Mouse (Mus musculus) embryonic facial prominence, embryonic 15.5 days (tissue): ENCODE measurements at regions not wholly inside any gene's neighbourhood (a gene's known extent, or its start where the extent isn't known, plus 50 kb on each side); places are given as distances from the start of the nearest gene placed in this dataset.
A peak's percentile ranks its signal among the peaks of the same experiment; 100 is the strongest.

Source experiments
- ATAC-seq: fragments of 200-750 bp; cut with Nextera tagmentation; 2 replicates; pipeline ENCODE4 v1.8.0; 2017; ENCODE audit warnings: low read depth, moderate TSS enrichment; ENCODE audit not compliant: insufficient number of reproducible peaks, low FRiP score, low TSS enrichment
- H3K27ac ChIP-seq: fragments of 300-500 bp; sonication (generic); replicated peaks from 2 replicates; pipeline ENCODE4 v1.5.1; 2015; ENCODE audit warnings: mild to moderate bottlenecking, inconsistent platforms
- H3K27me3 ChIP-seq: fragments of 300-500 bp; sonication (generic); 2 replicates; pipeline ENCODE4 v1.6.1; 2015; ENCODE audit warnings: inconsistent platforms
- H3K36me3 ChIP-seq: fragments of 300-500 bp; sonication (generic); 2 replicates; pipeline ENCODE4 v1.6.1; 2015; ENCODE audit warnings: mild to moderate bottlenecking, inconsistent platforms
- H3K4me1 ChIP-seq: fragments of 300-500 bp; sonication (generic); 2 replicates; pipeline ENCODE4 v1.6.1; 2015; ENCODE audit warnings: inconsistent platforms
- H3K4me2 ChIP-seq: fragments of 300-500 bp; sonication (generic); replicated peaks from 2 replicates; pipeline ENCODE4 v1.6.1; 2015; ENCODE audit warnings: mild to moderate bottlenecking, inconsistent platforms
- H3K4me3 ChIP-seq: fragments of 300-500 bp; sonication (generic); replicated peaks from 2 replicates; pipeline ENCODE4 v1.5.1; 2015; ENCODE audit warnings: mild to moderate bottlenecking, inconsistent platforms
- H3K9ac ChIP-seq: fragments of 300-500 bp; sonication (generic); 2 replicates; pipeline ENCODE4 v1.6.1; 2015; ENCODE audit warnings: inconsistent platforms
- H3K9me3 ChIP-seq: fragments of 300-500 bp; sonication (generic); replicated peaks from 2 replicates; pipeline ENCODE4 v1.6.1; 2016; ENCODE audit warnings: inconsistent platforms
- WGBS: fragments of 180-500 bp; shearing (Covaris S2); methylation state at CpG from one replicate; pipeline ENCODE4 v1.1.7; 2015; 5-methylcytosine and 5-hydroxymethylcytosine counted together

- no peak overlapping the region for H3K4me2 ChIP-seq
- 79% methylated on average over 6 of the region's 6 CpGs for WGBS
- no peak overlapping the region for H3K9ac ChIP-seq
- no peak for ATAC-seq
- no peaks in the 10 kb centered on the region for H3K4me1 ChIP-seq
- H3K4me3 ChIP-seq = no peak overlapping the region
- no peak overlapping the region for H3K27ac ChIP-seq
- H3K27me3 ChIP-seq = no peaks in the 10 kb centered on the region
- no peaks in the 10 kb centered on the region for H3K9me3 ChIP-seq
- no peaks in the 10 kb centered on the region for H3K36me3 ChIP-seq
These were observed 327.2 kb upstream of the Sox11 start for GRCm38 (mm10) chr12:27669542-27669941.

- ATAC-seq = no peak
- 84% methylated on average over 2 of the region's 2 CpGs for WGBS
These were observed 324.1 kb upstream of the Sox11 start for GRCm38 (mm10) chr12:27666456-27666855.

GRCm38 (mm10) chr12:27663126-27663525 lies 320.8 kb upstream of the Sox11 start:
- no peak for ATAC-seq
- WGBS = 78% methylated on average over 4 of the region's 4 CpGs
- no peak overlapping the region for H3K4me3 ChIP-seq
- H3K9me3 ChIP-seq = no peaks in the 10 kb centered on the region
- H3K4me2 ChIP-seq = no peak overlapping the region
- no peak overlapping the region for H3K27ac ChIP-seq
- no peaks in the 10 kb centered on the region for H3K4me1 ChIP-seq
- H3K36me3 ChIP-seq = no peaks in the 10 kb centered on the region
- no peak overlapping the region for H3K9ac ChIP-seq
- H3K27me3 ChIP-seq = no peaks in the 10 kb centered on the region

More at GRCm38 (mm10) chr12:27666456-27666855, 324.1 kb upstream of the Sox11 start:
- H3K27me3 ChIP-seq = no peaks in the 10 kb centered on the region
- H3K4me1 ChIP-seq = no peaks in the 10 kb centered on the region
- H3K4me3 ChIP-seq = no peak overlapping the region
- no peak overlapping the region for H3K27ac ChIP-seq
- H3K9me3 ChIP-seq = no peaks in the 10 kb centered on the region
- H3K36me3 ChIP-seq = no peaks in the 10 kb centered on the region
- H3K9ac ChIP-seq = no peak overlapping the region
- H3K4me2 ChIP-seq = no peak overlapping the region

DNA sequence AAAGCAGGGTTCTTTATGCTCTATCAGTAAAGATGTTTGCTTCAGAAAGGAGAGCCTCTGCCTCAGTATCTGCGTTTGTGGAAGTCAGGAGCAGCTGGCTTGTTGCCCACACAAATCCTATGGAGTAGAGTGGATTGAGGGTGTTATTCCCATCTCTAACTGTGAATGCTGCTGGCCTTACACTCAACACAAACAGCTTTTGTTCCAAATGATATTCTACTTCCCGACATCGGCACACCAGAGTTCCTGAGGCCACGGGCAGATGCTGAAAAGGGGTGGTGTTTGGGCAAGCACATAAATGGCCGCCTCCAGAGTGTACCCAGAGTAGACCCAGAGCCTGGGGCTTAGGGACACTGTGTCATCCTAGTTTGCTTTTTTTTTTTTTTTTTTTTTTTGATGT lies 320.3 kb upstream of the Sox11 start:
- H3K27ac ChIP-seq = no peak overlapping the region
- no peaks in the 10 kb centered on the region for H3K36me3 ChIP-seq
- no peaks in the 10 kb centered on the region for H3K27me3 ChIP-seq
- 73% methylated on average over 5 of the region's 5 CpGs for WGBS
- ATAC-seq = no peak
- H3K4me1 ChIP-seq = no peaks in the 10 kb centered on the region
- no peak overlapping the region for H3K4me3 ChIP-seq
- no peak overlapping the region for H3K9ac ChIP-seq
- no peak overlapping the region for H3K4me2 ChIP-seq
- no peaks in the 10 kb centered on the region for H3K9me3 ChIP-seq

GRCm38 (mm10) chr12:27657536-27657935 lies 315.2 kb upstream of the Sox11 start:
- 57% methylated on average over 4 of the region's 4 CpGs for WGBS
- Histone ChIP-seq H3K36me3 (no peaks in the 10 kb centered on the region), H3K27me3 (no peaks in the 10 kb centered on the region), H3K4me2 (no peak overlapping the region), H3K4me1 (no peaks in the 10 kb centered on the region), H3K9me3 (no peaks in the 10 kb centered on the region), H3K9ac (no peak overlapping the region), H3K27ac (no peak overlapping the region), H3K4me3 (no peak overlapping the region)
- 0 out of 2 replicates have a peak, but pooled peaks have one; percentile 19 for ATAC-seq

DNA sequence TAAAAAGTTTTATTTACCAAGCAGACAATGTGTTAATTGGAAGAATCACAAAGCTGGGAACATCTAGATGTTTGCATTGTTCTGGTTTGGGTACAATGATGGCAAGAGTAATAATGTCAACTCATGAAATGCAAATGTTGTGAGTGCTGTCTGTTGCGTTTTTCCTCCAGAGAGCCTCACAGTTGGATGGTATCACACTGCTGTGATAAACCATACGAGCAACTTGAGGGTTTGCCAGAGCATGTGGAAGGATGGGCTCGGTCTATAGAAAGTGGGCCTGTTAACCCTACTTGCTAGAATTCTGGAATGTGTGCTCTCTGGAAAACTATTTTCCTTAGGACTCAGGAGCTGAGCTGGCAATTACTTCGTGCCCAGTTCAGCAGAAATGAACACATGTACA lies 311.2 kb upstream of the Sox11 start:
- Histone ChIP-seq H3K27ac (no peak overlapping the region), H3K36me3 (no peaks in the 10 kb centered on the region), H3K9me3 (no peaks in the 10 kb centered on the region), H3K4me3 (no peak overlapping the region), H3K9ac (no peak overlapping the region), H3K27me3 (no peaks in the 10 kb centered on the region), H3K4me2 (no peak overlapping the region), H3K4me1 (no peaks in the 10 kb centered on the region)
- no peak for ATAC-seq
- 71% methylated on average over 4 of the region's 4 CpGs for WGBS

GRCm38 (mm10) chr12:27648602-27649001 lies 306.2 kb upstream of the Sox11 start:
- 77% methylated on average over 4 of the region's 4 CpGs for WGBS
- Histone ChIP-seq H3K4me1 (no peaks in the 10 kb centered on the region), H3K4me2 (no peak overlapping the region)

GRCm38 (mm10) chr12:27646497-27647307 lies 304.3 kb upstream of the Sox11 start:
- WGBS = 49% methylated on average over 11 of the region's 11 CpGs
- no peak overlapping the region for H3K9ac ChIP-seq
- H3K9me3 ChIP-seq = no peaks in the 10 kb centered on the region
- H3K27me3 ChIP-seq = no peaks in the 10 kb centered on the region
- ATAC-seq = 0 out of 2 replicates have a peak, but pooled peaks have one; percentile 34
- H3K27ac ChIP-seq = no peak overlapping the region
- no peak overlapping the region for H3K4me3 ChIP-seq
- no peaks in the 10 kb centered on the region for H3K4me1 ChIP-seq
- H3K4me2 ChIP-seq = no peak overlapping the region
- H3K36me3 ChIP-seq = no peaks in the 10 kb centered on the region

More at GRCm38 (mm10) chr12:27648602-27649001, 306.2 kb upstream of the Sox11 start:
- no peak overlapping the region for H3K9ac ChIP-seq
- no peak overlapping the region for H3K27ac ChIP-seq
- no peaks in the 10 kb centered on the region for H3K36me3 ChIP-seq
- H3K9me3 ChIP-seq = no peaks in the 10 kb centered on the region
- no peak overlapping the region for H3K4me3 ChIP-seq
- ATAC-seq = no peak
- H3K27me3 ChIP-seq = no peaks in the 10 kb centered on the region

DNA sequence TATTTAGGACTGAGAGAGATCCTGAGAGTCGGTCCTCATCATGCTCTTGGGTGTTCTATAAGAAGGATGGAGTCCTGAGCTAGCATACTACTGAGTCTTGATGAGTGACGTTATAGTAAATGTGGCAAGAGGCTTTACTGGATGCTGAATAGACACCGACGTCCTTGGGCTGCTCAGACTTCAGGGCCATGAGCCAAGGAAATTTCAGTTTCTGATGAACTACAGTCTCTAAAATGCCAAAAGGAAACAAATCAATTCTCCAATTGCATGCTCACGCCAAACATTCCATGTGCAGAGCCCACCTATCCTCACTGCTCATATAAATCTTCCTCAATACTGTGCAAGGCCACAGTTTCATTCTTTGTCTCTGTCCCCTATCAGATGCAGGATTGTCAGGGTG lies 277.2 kb upstream of the Sox11 start:
- H3K27ac ChIP-seq = no peak overlapping the region
- H3K9me3 ChIP-seq = no peaks in the 10 kb centered on the region
- H3K9ac ChIP-seq = no peak overlapping the region
- H3K27me3 ChIP-seq = no peaks in the 10 kb centered on the region
- no peak for ATAC-seq
- H3K4me3 ChIP-seq = no peak overlapping the region
- 78% methylated on average over 5 of the region's 5 CpGs for WGBS
- no peak overlapping the region for H3K4me2 ChIP-seq
- no peaks in the 10 kb centered on the region for H3K4me1 ChIP-seq
- no peaks in the 10 kb centered on the region for H3K36me3 ChIP-seq

GRCm38 (mm10) chr12:27604061-27604679 lies 261.8 kb upstream of the Sox11 start:
- no peak overlapping the region for H3K4me3 ChIP-seq
- H3K9ac ChIP-seq = no peak overlapping the region
- H3K4me2 ChIP-seq = no peak overlapping the region
- no peaks in the 10 kb centered on the region for H3K27me3 ChIP-seq
- WGBS = 8% methylated on average over 1 of the region's 1 CpGs
- peaks cover 11% of the 10 kb centered on the region for H3K4me1 ChIP-seq
- H3K36me3 ChIP-seq = no peaks in the 10 kb centered on the region
- peak; percentile 87 for ATAC-seq
- H3K27ac ChIP-seq = peak overlapping the region; percentile 44
- no peaks in the 10 kb centered on the region for H3K9me3 ChIP-seq

GRCm38 (mm10) chr12:27599149-27599548 lies 256.8 kb upstream of the Sox11 start:
- H3K27ac ChIP-seq = no peak overlapping the region
- no peak overlapping the region for H3K4me2 ChIP-seq
- H3K36me3 ChIP-seq = no peaks in the 10 kb centered on the region
- H3K9me3 ChIP-seq = no peaks in the 10 kb centered on the region
- H3K4me3 ChIP-seq = no peak overlapping the region
- WGBS = 37% methylated on average over 8 of the region's 8 CpGs
- H3K27me3 ChIP-seq = no peaks in the 10 kb centered on the region
- peaks cover 8% of the 10 kb centered on the region; the same call in 1 of the 2 replicates for H3K4me1 ChIP-seq
- no peak overlapping the region for H3K9ac ChIP-seq
- no peak for ATAC-seq
